Mouse (Mus musculus): ENCODE results near the gene Ddx4. TPM values are rescaled to one million over a fixed set of nuclear protein-coding genes. Genes with fewer than 3 reads are reported as not detected.

Gene Ddx4
- total RNA-seq (2021), result not detected

DNA sequence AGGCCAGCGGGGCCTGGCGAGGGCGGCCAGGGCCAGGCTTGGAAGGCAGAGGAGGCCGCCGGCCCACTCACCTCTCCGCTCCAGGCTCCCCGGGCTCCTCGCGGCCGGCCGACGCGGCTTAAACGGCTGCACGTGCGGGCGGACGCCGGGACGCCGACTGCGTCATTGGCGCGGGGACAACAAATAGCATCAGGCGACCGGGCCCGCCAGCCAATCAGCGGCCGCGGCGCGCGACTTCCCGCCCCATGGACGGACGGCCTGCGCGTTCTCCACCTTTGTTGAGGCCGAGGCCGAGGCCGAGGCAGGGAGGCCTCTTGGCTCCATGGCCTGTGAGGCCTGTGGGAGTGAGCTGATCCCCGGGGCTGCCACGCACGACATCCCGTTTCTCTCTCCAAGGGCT lies at the start of gene Ddx4:
Gene Ddx4, minus strand, starts transcription at position 271 of the 400 bp plus-strand sequence.
- intact Hi-C loops (cut with DNase I), result no loop called here
- no peak for DNase-seq (ENCODE audit: low spot score)

GRCm38 (mm10) chr13:112701256-112701655 lies 49.0 kb upstream of the Ddx4 start:
- intact Hi-C loops (cut with DNase I), result no loop called here
- DNase-seq (ENCODE audit: low spot score), result no peak

GRCm38 (mm10) chr13:112695526-112696240 lies 43.4 kb upstream of the Ddx4 start:
- DNase-seq (ENCODE audit: low spot score), result no peak
- intact Hi-C loops (cut with DNase I), result no loop called here

DNA sequence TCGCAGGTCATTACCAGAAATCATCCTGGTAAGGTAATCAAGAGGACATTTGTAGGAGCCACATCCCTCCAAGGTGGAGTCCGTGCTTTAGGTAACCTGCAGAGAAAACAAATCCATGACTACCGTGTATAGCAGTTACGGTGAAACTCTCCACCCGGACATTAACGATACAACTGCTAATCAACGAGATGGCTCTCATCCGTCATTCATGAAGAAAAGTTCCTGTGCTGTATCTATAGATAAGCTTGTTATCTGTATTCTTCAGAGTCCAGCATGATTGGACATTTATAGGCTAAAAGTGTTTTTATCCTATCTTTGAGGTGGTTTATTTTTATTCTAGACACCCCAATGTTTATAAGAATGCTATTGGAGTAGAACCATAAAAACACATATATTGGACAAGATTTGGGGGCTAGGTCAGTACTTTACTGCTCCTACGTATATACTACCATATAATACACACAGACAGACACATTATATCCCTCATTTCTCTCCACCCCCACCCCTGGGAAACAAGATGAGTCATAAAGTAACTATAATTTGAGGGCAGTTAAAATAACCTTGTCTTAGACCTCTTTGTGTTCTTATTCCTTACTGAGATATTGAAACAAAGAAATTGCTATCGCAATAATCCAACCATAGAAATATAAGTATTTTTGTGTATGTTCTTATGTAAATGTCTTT lies 40.7 kb upstream of the Ddx4 start:
- DNase-seq (ENCODE audit: low spot score), result no peak
- intact Hi-C loops (cut with DNase I), result no loop called here

DNA sequence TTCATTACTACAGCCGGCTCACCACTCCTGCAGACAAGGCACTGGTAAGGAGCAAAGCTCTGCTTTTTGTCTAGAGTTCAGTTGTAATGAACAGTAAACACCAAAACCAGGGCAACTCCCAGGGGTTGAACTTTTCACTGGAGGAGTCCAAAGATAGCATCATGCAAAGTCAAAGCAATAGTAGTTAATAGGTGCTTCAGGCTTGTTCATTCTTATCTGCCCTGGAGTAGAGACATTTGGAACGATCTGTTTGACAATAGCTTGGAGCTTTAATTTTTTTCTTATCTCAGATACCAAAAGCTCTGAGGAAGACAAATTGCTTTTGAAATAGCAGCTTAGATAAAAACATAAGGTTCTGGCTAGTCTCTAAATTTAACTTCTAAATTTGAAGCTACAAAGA lies 33.9 kb upstream of the Ddx4 start:
- intact Hi-C loops (cut with DNase I), result no loop called here
- DNase-seq (ENCODE audit: low spot score), result no peak

DNA sequence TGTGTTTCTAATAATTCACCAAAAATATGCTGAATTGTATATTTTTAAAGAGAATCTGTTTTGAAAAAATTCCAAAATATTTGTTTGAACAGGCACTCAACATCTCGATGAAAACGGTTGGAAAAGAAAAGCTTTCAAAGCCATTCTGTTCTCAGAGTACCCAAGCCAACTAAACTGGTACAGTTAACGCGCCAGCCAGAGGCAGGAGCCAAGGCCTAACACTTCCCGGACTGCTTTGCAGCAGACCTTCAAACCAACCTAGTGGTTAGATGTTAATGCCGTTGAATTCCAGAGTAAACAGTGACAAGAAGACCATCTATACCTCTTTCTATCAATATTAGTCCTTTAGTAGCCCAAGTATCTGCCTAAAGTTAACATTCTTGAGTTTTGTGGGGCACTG lies 31.7 kb upstream of the Ddx4 start:
- no peak for DNase-seq (ENCODE audit: low spot score)
- intact Hi-C loops (cut with DNase I), result no loop called here

- intact Hi-C loops (cut with DNase I), result no loop called here
Observed at GRCm38 (mm10) chr13:112683312-112683711, 31.0 kb upstream of the Ddx4 start.

GRCm38 (mm10) chr13:112678154-112678553 lies 25.9 kb upstream of the Ddx4 start:
- intact Hi-C loops (cut with DNase I), result loop anchor here (5.0 kb wide), 3 partner anchors 44 to 359 kb away; partner anchors contain the start of gene Cdc20b
- no peak for DNase-seq (ENCODE audit: low spot score)

More at GRCm38 (mm10) chr13:112683312-112683711, 31.0 kb upstream of the Ddx4 start:
- DNase-seq (ENCODE audit: low spot score), result no peak

- peak; percentile 31 for DNase-seq (ENCODE audit: low spot score)
- intact Hi-C loops (cut with DNase I), result loop anchor here (1.0 to 5.0 kb wide), 2 partner anchors 198 to 235 kb away; no protein-coding TSS in a partner anchor
Observed at GRCm38 (mm10) chr13:112673899-112674447, 21.7 kb upstream of the Ddx4 start.

GRCm38 (mm10) chr13:112672797-112673196 lies 20.5 kb upstream of the Ddx4 start:
- no peak for DNase-seq (ENCODE audit: low spot score)
- intact Hi-C loops (cut with DNase I), result loop anchor here (5.0 kb wide), 1 partner anchor 200 kb away; no protein-coding TSS in a partner anchor

GRCm38 (mm10) chr13:112671708-112672107 lies 19.4 kb upstream of the Ddx4 start:
- intact Hi-C loops (cut with DNase I), result loop anchor here (5.0 kb wide), 1 partner anchor 201 kb away; no protein-coding TSS in a partner anchor
- no peak for DNase-seq (ENCODE audit: low spot score)

DNA sequence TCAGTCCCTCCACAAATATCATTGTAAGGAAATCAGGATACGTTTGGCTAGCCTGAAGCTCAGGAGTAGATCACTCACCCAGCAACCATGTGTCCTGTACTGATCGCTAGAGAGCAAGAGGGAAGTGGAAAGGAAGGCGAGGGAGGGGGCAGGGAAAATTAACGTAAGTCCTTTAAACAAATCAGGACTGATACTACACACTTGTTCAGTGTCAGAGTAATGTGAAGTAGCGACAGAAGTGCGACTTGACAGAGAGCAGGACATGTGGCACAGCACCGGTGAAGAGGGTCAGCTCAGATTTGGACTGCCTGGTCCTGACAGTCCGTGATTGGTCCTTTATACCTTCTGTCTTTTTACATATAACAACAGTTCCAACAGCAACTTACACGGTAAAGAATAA lies 14.9 kb upstream of the Ddx4 start:
- intact Hi-C loops (cut with DNase I), result no loop called here
- no peak for DNase-seq (ENCODE audit: low spot score)

- no peak for DNase-seq (ENCODE audit: low spot score)
Observed at GRCm38 (mm10) chr13:112666433-112667024, 14.3 kb upstream of the Ddx4 start.

DNA sequence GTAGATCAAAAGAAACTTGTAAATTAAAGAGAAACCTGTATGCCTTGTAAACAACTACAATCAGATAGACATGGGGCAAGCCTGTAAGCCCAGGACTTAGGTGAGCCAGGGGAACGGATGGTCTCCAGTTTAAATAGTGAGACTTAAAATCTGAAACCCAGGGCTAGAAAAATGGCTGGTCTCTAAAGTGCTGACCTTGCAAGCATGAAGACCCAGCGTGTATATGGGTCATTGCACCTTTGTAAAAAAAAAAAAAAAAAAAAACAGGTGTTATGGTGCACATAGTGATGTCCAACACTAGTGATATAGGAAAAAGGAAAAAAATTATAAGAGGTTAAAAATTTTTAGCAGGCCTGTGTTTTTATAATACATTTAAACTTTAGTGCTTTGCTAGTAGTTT lies 9.4 kb upstream of the Ddx4 start:
- no peak for DNase-seq (ENCODE audit: low spot score)
- intact Hi-C loops (cut with DNase I), result no loop called here

More at GRCm38 (mm10) chr13:112666433-112667024, 14.3 kb upstream of the Ddx4 start:
- intact Hi-C loops (cut with DNase I), result no loop called here

DNA sequence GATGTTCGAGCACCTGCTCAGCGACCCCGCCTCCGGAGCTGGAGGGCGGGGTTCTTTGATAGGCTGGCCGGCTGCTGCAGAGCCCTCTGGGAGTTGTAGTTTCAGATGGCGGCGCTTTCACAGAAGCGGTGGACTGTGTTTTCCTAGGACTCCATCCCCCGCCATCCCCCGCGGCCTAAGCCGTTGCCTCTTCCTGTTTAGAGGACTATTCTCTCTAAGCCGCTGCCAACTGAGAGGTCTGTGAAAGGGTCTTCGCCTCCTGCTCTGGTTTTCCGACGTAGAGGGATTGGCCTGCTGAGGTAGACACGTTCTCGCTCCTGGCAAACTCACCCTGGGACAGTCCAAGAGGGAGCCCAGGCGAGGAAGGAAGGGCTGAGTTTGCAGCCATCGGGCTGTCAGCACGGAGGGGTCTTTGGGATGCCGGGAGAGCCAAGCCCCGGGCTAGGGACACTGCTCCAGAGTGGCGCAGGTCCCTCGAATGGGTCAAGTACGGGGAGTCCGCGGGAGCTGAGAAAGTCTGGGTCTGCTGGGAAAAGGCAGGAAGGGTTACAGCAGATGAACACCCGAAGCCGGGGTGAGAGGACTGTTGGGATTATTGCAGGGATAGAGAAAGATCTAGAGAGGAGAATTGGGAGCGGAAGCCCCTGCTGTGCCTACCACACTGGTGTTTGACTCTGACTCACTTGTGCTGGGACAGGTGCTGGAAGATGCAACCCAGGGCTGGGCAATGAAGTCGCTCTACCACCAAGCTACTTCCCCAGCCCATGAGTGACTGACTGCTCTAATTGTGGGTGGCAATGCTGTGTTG lies 8.5 kb upstream of the Ddx4 start, which contains the start of gene Slc38a9:
Gene Slc38a9, plus strand, starts transcription at position 178 of the 808 bp plus-strand sequence.
- intact Hi-C loops (cut with DNase I), result no loop called here
- DNase-seq (ENCODE audit: low spot score), result peak; percentile 86

GRCm38 (mm10) chr13:112659986-112660573 lies 7.8 kb upstream of the Ddx4 start:
- DNase-seq (ENCODE audit: low spot score), result no peak
- intact Hi-C loops (cut with DNase I), result no loop called here

DNA sequence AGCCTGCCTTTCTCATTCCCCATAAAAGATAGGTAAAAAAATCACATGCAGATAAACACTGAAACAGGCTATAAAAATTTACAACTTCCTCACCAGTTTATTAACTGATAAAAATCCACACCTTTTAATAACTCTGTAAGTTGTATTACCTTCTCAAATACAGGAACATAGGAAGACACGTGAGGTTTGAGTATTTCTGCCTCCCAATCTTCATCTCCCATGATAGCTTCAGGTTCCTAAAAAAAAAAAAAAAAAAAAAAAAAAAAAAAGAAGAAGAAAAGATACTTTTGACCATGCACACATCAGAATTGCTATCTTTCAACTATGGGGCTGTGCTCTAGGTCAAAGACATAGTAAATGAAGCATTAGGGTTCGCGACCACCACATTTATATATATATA lies 1.1 kb downstream of the Ddx4 start:
- no peak for DNase-seq (ENCODE audit: low spot score)
- intact Hi-C loops (cut with DNase I), result no loop called here

GRCm38 (mm10) chr13:112645529-112646186 lies 6.6 kb downstream of the Ddx4 start:
- intact Hi-C loops (cut with DNase I), result no loop called here
- DNase-seq (ENCODE audit: low spot score), result no peak

GRCm38 (mm10) chr13:112644996-112645395 lies 7.3 kb downstream of the Ddx4 start:
- intact Hi-C loops (cut with DNase I), result no loop called here
- DNase-seq (ENCODE audit: low spot score), result no peak

Data from heart, postnatal 25 days (tissue).